Mouse (Mus musculus): ENCODE results near the gene Kcnh6. TPM values are rescaled to one million over a fixed set of nuclear protein-coding genes. Genes with fewer than 3 reads are reported as not detected.

Kcnh6 gene
- not detected for total RNA-seq (2022)

DNA sequence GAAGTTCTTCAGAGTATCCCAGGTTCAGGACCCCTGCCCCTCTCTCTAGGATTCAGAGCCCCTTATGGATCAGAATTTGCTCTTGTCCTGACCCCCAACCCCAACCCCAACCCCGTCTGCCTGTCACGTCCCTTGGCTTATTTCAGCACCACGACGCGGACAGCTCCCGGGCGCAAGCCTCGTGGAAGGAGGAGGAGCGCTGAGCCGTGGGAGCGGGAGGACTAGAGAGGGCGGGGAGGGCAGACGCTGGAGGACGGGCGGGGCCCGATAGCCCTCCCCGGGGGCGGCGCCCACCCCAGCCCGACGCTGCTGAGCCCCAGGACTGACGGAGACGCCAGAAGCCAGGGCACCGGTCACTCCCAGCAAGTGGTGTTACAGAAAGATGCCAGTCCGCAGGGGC lies at the start of gene Kcnh6:
Gene Kcnh6 (plus strand): TSS at position 304 of the 400 bp plus-strand sequence.
- peak; percentile 38 for DNase-seq (ENCODE audit: low spot score)

DNA sequence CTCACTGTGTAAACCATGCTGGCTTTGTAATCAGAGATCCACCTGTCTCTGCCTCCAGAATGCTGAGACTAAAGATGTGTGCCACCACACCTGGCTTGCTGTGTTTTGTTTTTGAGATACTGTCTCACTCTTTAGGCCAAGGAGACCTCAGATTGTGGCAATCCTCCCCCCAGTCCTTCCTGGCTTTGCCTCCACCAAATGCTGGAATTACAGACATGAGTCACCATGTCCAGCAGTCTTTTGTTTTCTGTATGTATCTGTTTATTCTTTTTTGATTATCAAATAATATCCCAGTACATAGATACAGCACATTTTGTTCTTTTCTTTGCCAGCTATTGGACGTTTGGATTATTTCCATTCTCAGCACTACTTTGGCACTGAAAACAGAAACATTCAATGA lies 49.4 kb upstream of the Kcnh6 start:
- no peak for DNase-seq (ENCODE audit: low spot score)

DNA sequence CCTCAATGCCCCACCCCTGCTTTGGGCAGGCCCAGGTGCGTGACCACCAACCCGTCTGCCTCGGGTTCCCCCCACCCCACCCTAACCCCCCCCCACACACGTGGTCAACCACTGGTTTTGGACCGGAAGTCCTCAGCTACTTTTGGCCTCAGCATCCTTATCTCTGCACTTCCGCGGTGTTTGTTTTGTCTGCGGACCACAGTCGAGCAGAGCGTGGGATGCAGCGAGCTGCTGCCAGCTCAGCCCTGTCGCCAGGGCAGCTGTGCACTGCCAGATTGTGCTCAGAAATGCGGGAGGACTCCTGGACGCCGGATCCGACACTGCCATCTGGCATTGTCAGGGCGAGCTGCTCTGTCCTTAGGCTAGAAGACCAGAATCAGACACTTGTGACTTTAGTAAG lies 48.6 kb upstream of the Kcnh6 start:
- no peak for DNase-seq (ENCODE audit: low spot score)

DNA sequence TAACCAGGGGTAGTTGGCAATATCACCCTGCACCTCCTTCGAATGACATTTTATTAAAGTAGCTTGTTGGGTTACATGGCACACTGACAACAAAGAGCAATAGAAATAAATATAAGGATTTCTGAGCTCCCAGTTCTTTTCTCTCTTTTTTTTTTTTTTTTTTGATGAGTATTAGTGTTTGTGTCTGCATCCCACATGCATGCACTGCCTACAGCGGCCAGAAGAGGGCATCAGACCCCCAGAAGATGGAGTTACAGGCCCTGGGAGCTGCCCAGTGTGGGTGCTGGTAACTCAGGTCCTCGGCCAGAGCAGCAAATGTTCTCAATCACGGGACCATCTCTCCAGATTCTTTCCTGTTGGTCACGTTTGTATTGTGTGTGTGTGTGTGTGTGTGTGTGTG lies 43.2 kb upstream of the Kcnh6 start:
- no peak for DNase-seq (ENCODE audit: low spot score)

DNA sequence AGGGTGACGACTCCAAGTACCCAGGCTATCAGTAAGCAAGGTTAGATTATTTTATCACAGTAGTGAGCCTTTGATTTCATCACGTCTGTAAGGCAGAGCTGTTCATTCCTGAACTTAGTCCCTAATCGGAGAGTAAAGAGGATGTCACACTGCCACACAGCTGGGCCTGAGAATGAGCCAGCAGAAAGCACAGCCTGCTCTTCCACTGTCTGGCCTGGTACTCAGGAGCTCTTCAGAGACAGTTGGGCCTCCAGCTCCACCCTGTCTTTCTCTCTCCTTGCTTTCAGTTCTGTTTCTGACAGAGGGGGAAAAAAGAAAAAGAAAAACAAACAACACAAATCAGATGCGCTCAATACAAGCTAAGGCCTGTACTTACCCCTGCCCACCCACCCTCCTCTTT lies 41.6 kb upstream of the Kcnh6 start:
- DNase-seq (ENCODE audit: low spot score), result no peak

DNA sequence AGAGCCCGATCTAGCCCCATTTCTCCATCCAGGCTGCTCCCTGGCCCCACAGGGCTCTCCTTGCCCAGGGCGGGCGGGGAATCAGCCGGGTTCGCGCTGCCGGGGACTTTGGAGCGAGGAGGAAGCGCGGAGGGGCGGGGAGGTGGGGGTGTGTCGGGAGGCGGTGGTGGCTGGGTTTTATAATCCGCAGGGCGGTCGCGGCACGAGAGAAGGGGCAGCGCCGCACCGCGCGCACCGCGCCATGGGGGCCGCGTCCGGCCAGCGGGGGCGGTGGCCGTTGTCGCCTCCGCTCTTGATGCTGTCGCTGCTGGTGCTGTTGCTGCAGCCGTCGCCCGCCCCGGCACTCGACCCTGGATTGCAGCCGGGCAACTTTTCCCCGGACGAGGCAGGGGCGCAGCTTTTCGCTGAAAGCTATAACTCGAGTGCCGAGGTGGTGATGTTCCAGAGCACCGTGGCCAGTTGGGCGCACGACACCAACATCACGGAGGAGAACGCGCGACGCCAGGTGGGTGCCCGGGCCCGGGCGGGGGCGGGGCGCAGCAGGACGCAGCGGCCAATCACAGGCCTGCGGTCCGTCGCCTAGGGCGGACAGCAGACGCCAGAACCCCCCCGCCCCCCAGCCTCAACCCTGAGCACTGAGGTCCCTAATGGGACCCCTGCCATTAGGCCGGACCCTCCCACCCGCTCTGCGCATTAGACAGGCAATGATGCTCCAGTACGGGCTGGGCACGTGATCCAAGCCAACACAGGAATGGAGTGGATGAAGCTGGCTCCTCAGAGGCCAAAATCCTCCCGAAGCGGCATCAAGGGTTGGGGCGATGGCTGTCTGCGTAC lies 40.0 kb upstream of the Kcnh6 start, which contains the start of gene Ace:
Gene Ace (plus strand): TSS at position 205 of the 834 bp plus-strand sequence.
- no peak for DNase-seq (ENCODE audit: low spot score)

DNA sequence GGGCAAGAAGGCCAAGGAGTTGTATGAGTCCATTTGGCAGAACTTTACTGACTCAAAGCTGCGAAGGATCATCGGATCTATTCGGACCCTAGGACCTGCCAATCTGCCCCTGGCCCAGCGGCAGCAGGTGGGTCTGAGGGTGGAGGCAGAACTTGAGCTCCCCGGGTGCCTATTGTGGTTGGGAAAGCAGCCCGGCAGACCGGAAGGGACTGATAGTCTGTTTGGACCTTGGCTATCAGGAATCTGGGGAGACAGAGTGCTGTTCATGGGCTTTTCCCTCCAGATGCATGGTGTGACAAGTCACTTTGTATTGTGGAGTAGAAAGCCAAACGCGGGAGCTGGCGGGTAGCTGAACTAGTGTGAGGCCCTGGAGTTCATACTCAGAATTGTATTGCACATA lies 39.0 kb upstream of the Kcnh6 start:
- DNase-seq (ENCODE audit: low spot score), result no peak

DNA sequence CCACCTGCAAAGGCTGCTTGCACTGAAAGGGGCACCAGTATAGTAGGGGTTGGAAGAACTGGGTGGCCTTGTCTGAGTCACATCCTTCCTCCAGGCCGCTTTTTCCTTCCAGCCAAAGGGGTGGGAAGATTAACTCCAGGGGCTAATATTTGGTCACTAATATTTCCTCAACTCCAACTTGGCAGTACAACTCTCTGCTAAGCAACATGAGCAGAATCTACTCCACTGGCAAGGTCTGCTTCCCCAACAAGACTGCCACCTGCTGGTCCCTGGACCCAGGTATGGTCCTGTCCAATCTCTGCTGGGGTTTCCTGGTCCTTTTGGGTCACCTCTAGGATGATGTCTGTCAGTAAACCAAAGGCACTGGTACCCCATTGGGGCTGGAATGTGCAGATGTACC lies 38.4 kb upstream of the Kcnh6 start:
- DNase-seq (ENCODE audit: low spot score), result peak; percentile 75

DNA sequence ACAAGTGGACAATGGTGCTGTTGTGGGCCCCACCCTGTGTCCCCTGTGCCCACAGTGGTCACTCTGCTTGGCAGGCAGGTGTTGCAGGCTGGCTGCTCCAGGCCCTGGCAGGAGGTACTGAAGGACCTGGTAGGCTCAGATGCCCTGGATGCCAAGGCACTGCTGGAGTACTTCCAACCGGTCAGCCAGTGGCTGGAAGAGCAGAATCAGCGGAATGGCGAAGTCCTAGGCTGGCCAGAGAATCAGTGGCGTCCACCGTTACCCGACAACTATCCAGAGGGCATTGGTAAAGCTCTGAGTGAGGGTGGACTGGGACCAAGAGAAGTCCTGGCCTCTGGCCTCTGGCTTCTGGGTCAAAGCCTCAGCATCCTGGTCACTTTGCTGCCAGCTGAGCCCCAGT lies 33.3 kb upstream of the Kcnh6 start:
- no peak for DNase-seq (ENCODE audit: low spot score)

DNA sequence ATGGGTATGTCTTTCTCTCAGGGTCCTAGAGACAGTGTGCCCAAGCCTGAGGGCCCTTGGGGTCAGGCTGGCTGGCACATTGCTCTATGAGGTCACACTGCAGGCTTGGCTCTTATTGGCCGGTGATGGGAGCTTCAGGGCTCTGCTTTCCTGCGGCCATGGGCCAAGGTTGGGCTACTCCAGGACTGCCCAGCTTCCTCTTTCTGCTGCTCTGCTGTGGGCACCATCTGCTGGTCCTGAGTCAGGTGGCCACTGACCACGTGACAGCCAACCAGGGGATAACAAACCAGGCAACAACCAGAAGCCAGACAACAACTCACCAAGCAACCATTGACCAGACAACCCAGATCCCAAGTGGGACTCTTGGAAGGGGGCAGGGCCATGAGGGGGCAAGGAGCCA lies 32.9 kb upstream of the Kcnh6 start:
- no peak for DNase-seq (ENCODE audit: low spot score)

DNA sequence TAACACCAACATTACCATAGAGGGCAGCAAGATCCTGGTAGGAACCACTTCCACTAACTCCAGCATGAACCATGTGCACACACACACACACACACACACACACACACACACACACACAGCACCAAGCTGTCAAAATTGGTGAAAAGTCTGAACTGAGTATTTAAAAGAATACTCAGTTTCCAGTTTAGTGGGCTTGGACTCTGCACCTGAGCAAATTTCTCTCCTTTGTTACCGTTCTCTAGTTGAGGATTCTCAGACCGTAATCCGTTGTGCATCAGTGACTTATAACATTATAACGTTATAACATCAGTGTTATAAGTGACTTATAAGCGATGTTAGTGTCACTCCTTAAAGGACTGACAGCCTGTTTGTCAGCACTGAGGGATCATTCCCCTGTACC lies 32.3 kb upstream of the Kcnh6 start:
- DNase-seq (ENCODE audit: low spot score), result no peak

DNA sequence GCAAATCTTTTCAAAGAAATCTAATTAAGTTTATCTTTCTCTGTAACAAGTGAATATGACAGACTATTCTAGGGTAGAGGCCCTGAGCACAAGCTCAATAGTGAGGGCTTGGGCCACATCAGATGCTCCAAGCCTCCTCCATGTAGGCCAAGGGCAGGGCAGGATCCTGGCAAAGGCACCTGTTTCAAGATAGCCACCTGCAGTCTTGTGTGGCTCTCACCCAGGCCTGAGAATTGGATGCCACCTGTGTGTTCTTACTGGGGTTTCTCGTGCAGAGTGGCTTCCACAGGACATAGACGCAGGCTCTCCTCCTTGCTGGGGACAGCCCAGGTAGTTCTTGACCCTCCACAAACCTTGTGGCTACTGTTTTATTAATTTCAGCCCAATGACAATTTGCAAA lies 29.7 kb upstream of the Kcnh6 start:
- DNase-seq (ENCODE audit: low spot score), result no peak

DNA sequence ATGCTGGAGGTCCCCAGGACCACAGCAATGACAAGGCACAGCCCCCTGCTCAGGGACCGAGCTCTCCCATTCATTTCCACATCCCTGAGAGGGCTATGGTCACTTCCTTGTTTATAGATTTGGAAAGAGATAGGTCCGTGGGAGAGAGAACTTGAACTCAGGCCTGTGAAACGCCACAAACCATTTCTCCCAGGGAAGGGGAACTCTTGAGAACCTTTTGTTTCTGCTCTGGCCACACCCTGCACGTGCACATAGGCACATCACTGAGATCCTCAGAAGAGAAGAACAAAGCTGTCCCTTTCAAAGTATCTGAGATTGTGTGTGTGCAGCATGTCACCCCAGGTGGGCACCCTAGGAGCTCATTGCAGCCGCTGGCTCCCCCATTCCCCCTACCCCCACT lies 29.3 kb upstream of the Kcnh6 start:
- DNase-seq (ENCODE audit: low spot score), result no peak

DNA sequence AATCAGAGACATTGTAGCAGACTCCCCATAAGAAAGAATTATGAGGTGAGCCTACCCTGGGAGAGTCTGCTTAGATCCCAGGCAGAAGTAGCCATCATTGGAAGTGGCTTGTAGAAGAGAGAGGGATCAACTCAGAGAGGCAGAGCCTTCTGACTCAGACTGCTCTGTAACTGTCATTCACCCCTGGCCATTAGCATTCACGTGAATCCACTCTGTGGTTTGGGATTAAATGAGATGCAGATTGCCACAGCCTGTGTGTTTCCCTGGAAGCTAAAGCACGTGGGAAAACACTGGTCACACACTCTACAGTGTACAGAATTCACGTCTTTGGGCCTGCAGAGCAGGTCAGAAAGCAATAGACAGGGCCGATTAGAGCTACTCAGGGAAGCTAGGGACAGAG lies 23.5 kb upstream of the Kcnh6 start:
- no peak for DNase-seq (ENCODE audit: low spot score)

DNA sequence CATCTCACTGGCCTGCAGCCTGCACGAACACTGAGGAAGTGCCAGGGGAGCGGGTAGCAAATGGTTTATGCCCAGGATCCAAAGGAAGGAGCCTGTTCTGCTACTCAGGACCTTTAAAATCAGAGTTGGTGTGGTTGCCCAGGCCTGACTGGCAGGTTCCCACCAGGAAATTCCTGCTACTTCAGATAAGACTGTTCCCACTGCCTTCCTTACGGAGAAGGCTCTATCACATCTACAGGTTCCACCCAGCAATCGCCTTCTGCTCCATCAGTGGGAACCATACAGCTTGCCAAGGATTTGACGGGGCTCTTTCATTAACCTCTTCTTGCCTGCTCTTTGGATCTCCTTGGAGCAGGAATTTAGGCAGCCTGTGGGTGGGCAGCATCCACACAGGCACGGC lies 20.5 kb upstream of the Kcnh6 start:
- DNase-seq (ENCODE audit: low spot score), result no peak

DNA sequence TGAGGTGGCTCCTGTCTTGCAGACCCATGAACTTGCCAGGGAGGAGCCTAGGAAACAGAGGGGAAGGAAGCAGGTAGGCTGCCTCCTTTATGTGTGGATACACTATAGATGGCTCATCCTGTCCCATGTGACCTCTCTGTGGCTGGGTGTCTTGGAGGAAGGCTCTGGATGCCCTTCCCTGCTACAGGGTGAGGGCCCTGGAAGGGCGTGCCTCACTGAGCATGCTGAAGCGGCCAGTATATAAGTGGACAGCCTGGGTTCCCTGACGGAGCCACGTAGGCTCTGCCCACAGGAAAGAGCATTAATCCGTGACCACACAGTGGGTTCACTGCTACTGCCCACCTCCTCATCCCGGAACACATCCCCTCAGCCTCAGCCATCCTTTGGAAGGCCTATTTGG lies 18.5 kb upstream of the Kcnh6 start:
- no peak for DNase-seq (ENCODE audit: low spot score)

DNA sequence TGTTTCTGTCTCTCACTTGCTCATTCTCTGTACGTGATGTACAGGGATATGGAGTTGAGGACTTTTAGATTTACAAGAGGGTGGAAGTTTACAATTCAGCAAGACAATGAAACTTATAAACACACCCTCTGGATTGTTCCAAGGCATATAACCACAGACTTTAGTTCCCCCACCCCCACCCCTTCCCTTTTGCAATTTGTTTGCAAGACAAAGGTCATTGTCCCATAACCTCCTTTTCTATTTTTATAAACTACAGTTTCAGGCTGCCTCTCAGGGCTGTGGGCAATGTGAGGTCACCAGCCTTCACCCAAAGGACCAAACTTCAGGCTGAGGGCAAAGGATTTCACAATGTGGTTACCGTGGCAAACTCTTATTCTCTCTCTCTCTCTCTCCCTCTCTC lies 17.7 kb upstream of the Kcnh6 start:
- no peak for DNase-seq (ENCODE audit: low spot score)

DNA sequence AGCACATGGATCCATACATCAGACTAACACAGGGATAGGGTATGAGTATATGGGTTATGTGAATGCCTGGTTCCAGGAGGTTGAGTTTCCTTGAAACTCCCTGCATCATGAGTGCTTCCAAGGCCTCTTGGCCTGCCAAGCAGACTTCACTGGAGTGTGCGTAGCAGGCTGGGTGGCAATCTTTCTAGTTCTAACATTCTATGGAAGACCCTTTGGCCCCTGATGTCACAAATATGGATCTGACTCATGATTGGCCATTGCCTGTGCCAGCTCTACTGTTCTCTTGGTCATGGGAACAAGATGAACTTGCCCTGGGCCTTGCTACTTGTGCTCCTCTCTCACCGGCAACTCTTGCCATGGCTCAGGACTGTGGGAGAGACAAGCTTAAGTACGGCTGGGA lies 13.5 kb upstream of the Kcnh6 start, which contains the start of gene Ace3:
Gene Ace3 (plus strand): TSS at position 301 of the 400 bp plus-strand sequence.
- DNase-seq (ENCODE audit: low spot score), result no peak

DNA sequence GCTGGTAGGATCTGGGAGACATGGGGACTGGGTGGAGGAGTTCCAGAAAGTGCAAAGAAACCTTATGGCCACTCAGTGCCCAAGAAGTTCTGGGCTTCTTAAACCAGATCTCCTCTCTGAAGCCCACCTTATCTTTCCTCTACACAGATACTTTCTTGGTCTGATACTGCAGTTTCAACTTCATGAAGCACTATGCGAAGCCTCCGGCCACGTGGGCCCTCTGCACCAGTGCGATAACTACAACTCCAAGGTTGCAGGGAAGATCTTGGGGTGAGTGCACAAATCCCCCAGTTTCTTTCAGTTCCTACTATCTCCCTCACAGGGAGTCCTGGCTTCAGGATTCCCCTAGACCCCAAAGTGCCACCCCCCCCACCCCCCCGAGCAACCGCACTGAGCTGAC lies 7.9 kb upstream of the Kcnh6 start:
- DNase-seq (ENCODE audit: low spot score), result no peak

DNA sequence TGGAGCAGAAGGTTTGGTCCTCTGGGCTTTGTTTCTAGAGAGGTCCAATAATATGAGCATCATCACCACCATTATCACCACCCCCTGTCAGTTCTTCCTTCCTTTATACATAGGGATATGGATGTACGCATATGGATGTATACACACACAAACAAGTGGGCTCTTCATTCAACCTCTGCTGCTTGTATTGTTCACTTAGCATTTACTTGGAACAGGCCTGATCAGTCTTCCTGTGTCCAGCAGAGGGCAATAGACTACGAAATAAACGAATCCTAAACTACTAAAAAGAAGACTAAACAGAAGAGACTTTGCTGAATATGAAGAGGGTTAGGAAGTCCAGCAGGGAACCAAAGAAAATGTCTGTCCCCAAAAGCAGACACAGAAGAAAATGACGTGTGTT lies 6.2 kb upstream of the Kcnh6 start:
- peak; percentile 22 for DNase-seq (ENCODE audit: low spot score)

DNA sequence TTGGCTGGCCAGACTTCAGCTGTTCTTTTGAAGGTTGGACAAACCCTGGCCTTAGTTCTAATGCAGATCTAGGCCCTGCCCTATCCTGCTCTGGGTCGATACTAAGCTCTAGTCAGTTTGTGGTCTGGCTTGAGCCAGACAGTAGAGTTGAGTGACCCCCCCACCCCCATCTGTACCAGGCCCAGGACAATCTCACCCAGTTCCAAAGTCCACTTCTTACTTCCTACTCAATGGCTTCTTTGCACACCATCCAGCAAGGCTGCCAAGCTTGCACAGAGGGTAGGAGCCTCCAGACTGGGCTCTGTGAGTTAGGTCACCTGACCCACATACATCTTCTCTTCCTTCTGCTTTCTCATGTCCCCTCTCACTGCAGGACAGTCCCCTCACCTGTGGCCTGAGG lies 3.3 kb upstream of the Kcnh6 start:
- DNase-seq (ENCODE audit: low spot score), result no peak

DNA sequence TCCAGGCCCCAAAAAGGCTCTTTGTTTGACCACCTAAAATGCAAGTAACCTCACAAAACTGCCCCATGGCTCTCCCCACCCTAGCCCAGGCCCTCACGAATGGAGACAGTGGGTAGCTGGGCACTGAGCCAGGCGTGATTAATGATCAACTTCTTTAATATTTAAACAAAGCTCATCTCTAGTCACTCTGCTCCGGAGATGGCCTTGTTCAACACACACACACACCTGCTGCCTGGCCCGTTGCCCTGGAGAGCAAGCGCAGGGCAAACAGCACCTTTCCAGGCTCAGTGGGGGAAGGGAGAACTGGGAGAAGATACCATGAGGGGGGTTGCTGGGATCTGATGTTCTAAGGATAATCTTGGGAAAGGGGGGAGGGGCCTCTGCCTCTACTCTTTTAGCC lies 2.0 kb upstream of the Kcnh6 start:
- no peak for DNase-seq (ENCODE audit: low spot score)

DNA sequence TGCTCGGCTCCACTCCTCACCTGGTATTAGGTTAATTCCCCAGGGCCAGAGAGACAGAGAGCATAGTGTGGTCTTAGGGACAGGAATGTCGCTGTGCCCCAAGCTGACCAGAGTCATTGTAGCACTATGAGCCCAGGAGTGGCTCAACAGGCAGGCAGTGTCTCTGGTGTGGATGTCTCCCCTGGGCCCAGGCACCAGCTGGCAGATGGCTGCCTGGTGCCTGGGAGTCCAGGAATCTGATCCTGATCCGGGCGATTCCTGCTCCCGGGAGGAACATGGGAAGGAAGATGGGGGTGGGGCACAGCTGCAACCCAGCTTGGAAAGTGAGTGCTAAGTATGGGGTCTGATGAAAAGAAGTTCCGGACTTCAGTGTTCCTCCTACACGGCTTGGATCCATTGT lies 4.8 kb downstream of the Kcnh6 start:
- no peak for DNase-seq (ENCODE audit: low spot score)

All from heart, adult 8-10 months (tissue).